Mouse (Mus musculus) liver, embryonic 13.5 days (tissue): ENCODE measurements around the gene Prkag1. TPM values are rescaled to one million over a fixed set of nuclear protein-coding genes. Genes with fewer than 3 reads are reported as not detected.

Experiments
- ATAC-seq: fragments of 200-750 bp; cut with Nextera tagmentation; 2 replicates; pipeline ENCODE4 v1.8.0; 2017; ENCODE audit warnings: low read depth, mild to moderate bottlenecking, moderate number of reproducible peaks, moderate library complexity
- DNase-seq: peaks from one replicate; pipeline ENCODE4 v3.0.0; 2022
- H3K27ac ChIP-seq: fragments of 300-500 bp; sonication (generic); 2 replicates; pipeline ENCODE4 v1.5.1; 2015; ENCODE audit warnings: moderate library complexity, mild to moderate bottlenecking, inconsistent platforms
- H3K27me3 ChIP-seq: fragments of 300-500 bp; sonication (generic); 2 replicates; pipeline ENCODE4 v1.6.1; 2015; ENCODE audit warnings: mild to moderate bottlenecking, inconsistent platforms
- H3K36me3 ChIP-seq: fragments of 300-500 bp; sonication (generic); 2 replicates; pipeline ENCODE4 v1.6.1; 2015; ENCODE audit warnings: mild to moderate bottlenecking, inconsistent platforms
- H3K4me1 ChIP-seq: fragments of 300-500 bp; sonication (generic); replicated peaks from 2 replicates; pipeline ENCODE4 v1.6.1; 2015; ENCODE audit warnings: inconsistent platforms
- H3K4me2 ChIP-seq: fragments of 300-500 bp; sonication (generic); 2 replicates; pipeline ENCODE4 v1.6.1; 2015; ENCODE audit warnings: inconsistent platforms, mild to moderate bottlenecking, moderate library complexity
- H3K4me3 ChIP-seq: fragments of 300-500 bp; sonication (generic); replicated peaks from 2 replicates; pipeline ENCODE4 v1.5.1; 2015; ENCODE audit warnings: mild to moderate bottlenecking, inconsistent platforms
- H3K9ac ChIP-seq: fragments of 300-500 bp; sonication (generic); 2 replicates; pipeline ENCODE4 v1.6.1; 2015; ENCODE audit warnings: mild to moderate bottlenecking, inconsistent platforms
- H3K9me3 ChIP-seq: fragments of 300-500 bp; sonication (generic); replicated peaks from 2 replicates; pipeline ENCODE4 v1.6.1; 2016; ENCODE audit warnings: inconsistent platforms
- WGBS: fragments of 180-500 bp; shearing (Covaris S2); methylation state at CpG from one replicate; pipeline ENCODE4 v1.1.7; 2015; ENCODE audit not compliant: insufficient replicate concordance; 5-methylcytosine and 5-hydroxymethylcytosine counted together
- polyA plus RNA-seq: library from polyadenylated mRNA; unstranded; fragments of >200 nt; fragmentation: Nextera tagmentation; extraction: Ambion mirVana; gene quantifications from 2 replicates; pipeline ENCODE4 v1.2.1, GENCODE M21; 2015

Prkag1 gene
- polyA plus RNA-seq, 1 experiment from 2014 or later, result 116 TPM

DNA sequence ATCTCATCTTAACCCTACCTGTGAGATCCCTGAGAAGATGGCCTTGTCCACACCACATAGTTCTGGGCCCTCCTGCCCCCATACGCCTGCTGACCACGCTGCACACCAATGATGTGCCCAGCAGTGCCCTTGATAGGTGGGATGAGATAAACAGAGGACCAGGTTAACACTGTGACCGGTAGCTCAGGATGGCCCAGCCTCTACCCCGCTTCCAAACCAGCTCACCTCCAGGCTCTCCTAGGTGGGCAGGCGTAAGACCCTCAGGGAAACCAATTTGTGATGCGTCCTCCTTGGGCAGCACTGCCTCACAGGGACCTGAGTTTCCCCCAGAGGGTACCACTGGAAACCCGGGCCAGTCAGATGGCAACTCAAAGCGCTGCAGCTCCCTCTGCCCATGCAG lies 34.5 kb upstream of the Prkag1 start:
- H3K9me3 ChIP-seq, result no peaks in the 10 kb centered on the region
- peaks cover 46% of the 10 kb centered on the region for H3K4me1 ChIP-seq
- H3K27me3 ChIP-seq, result no peaks in the 10 kb centered on the region
- ATAC-seq, result no peak
- DNase-seq, result no peak
- no peak overlapping the region for H3K4me3 ChIP-seq
- H3K27ac ChIP-seq, result no peak overlapping the region
- peaks cover 64% of the 10 kb centered on the region for H3K36me3 ChIP-seq
- H3K9ac ChIP-seq, result no peak overlapping the region
- 93% methylated on average over 8 of the region's 8 CpGs for WGBS
- H3K4me2 ChIP-seq, result no peak overlapping the region

DNA sequence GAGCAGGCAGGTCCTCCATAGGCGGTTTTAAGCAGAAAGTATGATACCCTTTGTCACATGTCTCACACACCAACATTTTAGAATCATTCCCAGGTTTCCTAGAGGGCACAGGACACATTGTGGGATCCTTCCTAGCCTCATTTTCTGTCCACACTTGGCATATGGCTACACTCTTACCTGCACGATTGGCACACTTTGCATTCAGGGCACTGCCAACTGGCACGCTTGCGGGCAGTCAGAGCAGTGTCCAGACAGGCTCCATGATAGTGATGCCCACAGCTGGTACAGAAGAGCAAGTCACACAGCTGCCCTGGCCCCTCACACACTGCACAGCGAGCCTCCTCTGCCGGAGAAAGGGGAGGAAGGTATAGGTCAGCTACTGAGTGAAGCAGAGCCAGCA lies 33.6 kb upstream of the Prkag1 start:
- 89% methylated on average over 6 of the region's 6 CpGs for WGBS

DNA sequence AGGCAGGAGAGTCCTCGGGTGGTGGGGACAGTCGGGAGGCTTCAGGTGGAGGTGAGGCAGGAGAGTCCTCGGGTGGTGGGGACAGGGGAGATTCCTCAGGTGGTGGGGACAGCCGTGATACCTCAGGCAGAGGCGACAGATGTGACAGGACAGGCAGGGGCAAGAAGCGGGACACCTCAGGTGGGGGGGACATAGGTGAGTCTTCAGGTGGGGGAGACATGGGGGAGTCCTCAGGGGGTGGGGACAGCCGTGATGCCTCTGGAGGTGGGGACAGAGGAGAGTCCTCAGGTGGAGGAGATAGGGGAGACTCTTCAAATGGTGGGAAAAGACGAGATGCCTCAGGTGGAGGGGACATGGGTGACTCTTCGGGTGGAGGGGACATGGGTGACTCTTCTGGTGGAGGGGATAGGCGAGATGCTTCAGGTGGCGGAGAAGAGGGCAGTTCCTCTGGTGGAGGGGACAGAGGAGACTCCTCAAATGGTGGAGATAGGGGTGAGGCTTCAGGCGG lies 32.2 kb upstream of the Prkag1 start:
- no peak overlapping the region for H3K4me3 ChIP-seq

More for the DNA sequence above, 33.6 kb upstream of the Prkag1 start:
- Histone ChIP-seq H3K4me2 (no peak overlapping the region), H3K4me3 (no peak overlapping the region), H3K27me3 (no peaks in the 10 kb centered on the region), H3K9me3 (no peaks in the 10 kb centered on the region), H3K27ac (no peak overlapping the region), H3K36me3 (peaks cover 72% of the 10 kb centered on the region), H3K4me1 (peaks cover 42% of the 10 kb centered on the region), H3K9ac (no peak overlapping the region)
- no peak for ATAC-seq
- no peak for DNase-seq

DNA sequence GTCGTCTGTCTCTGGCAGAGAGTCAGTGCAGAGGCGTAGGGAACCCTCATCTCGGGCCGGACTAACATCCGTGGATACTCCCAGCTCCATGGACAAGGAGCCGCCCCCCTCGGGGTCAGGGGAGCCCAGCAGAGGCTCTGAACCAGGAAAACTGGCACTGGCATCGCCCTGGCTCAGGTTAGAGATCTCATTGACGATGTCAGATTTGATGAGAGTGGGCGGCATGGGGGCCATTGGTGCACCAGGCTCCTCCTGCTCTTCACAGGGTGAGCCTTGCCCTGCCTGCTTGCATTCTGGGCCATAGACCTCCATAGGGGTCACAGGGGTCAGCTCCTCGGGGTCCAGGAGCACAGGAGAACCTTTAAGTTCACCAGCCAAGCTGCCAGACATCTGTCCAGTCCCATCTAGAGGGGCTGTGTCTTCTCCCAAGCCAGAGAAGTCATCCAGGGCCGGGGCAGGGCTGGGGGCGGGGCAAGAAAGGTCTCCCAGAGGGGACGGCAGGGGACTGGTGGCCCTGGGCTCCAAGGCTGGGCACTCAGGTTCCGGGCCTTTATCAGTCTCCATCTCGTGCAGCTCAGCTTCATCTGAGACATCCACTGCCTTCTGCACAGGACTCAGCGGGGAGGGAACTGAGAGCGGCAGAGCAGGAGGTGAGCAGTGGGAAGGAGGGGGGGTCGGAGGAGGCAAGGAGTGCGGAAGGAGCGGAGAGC lies 30.5 kb upstream of the Prkag1 start:
- 87% methylated on average over 21 of the region's 21 CpGs for WGBS

More for the DNA sequence above, 32.2 kb upstream of the Prkag1 start:
- H3K4me2 ChIP-seq, result no peak overlapping the region
- 85% methylated on average over 12 of the region's 12 CpGs for WGBS
- peaks cover 30% of the 10 kb centered on the region for H3K4me1 ChIP-seq
- H3K9ac ChIP-seq, result no peak overlapping the region
- DNase-seq (no peak), ATAC-seq (no peak)
- no peak overlapping the region for H3K27ac ChIP-seq
- no peaks in the 10 kb centered on the region for H3K9me3 ChIP-seq
- H3K36me3 ChIP-seq, result peaks cover 87% of the 10 kb centered on the region
- H3K27me3 ChIP-seq, result no peaks in the 10 kb centered on the region

GRCm38 (mm10) chr15:98860921-98861320 lies 29.6 kb upstream of the Prkag1 start:
- no peak overlapping the region; the same call in 1 of the 2 replicates for H3K27ac ChIP-seq
- peaks cover 100% of the 10 kb centered on the region for H3K36me3 ChIP-seq
- WGBS, result 93% methylated on average over 18 of the region's 18 CpGs
- H3K27me3 ChIP-seq, result no peaks in the 10 kb centered on the region
- no peak overlapping the region for H3K4me3 ChIP-seq
- no peak overlapping the region for H3K4me2 ChIP-seq
- peaks cover 8% of the 10 kb centered on the region; the same call in 1 of the 2 replicates for H3K4me1 ChIP-seq
- DNase-seq, result no peak
- no peaks in the 10 kb centered on the region for H3K9me3 ChIP-seq
- no peak overlapping the region for H3K9ac ChIP-seq
- no peak for ATAC-seq

More for the DNA sequence above, 30.5 kb upstream of the Prkag1 start:
- ATAC-seq (no peak), DNase-seq (no peak)
- Histone ChIP-seq H3K4me1 (peaks cover 14% of the 10 kb centered on the region), H3K9me3 (no peaks in the 10 kb centered on the region), H3K36me3 (peaks cover 100% of the 10 kb centered on the region), H3K4me3 (no peak overlapping the region), H3K27me3 (no peaks in the 10 kb centered on the region), H3K27ac (no peak overlapping the region), H3K4me2 (no peak overlapping the region), H3K9ac (no peak overlapping the region)

DNA sequence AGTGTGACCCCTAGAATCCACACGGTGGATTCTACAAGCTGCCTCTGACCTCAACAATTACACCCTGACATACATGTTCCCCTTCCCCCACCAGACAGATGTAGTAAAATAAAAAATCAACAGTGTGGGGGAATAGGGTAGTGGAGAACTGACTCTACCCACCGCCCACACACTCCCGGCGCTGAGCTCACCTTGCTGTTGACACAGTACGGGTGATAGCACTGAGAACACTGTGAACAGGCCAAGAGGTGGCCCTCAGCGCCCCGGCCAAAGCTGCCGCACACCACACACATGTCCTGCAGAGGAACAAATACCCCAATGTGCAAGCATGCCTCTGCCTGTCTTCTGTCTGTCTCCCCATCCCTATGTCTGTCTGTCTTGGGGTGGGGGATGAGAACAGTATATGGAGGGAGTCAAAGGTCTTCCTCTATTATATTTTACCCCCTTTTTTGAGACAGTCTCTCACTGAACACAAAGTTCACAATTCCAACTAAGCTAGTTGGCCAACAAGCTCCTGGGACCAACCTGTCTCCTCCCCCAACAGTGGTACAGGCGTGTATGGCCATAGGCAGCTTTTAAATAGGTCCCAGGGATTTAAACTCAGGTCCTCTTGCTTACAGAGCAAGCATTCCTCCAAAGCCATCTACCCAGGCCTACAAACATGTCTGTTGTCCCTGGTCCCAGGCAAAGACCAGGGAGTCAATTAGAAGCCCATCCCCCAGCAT lies 28.2 kb upstream of the Prkag1 start:
- no peak overlapping the region for H3K27ac ChIP-seq

DNA sequence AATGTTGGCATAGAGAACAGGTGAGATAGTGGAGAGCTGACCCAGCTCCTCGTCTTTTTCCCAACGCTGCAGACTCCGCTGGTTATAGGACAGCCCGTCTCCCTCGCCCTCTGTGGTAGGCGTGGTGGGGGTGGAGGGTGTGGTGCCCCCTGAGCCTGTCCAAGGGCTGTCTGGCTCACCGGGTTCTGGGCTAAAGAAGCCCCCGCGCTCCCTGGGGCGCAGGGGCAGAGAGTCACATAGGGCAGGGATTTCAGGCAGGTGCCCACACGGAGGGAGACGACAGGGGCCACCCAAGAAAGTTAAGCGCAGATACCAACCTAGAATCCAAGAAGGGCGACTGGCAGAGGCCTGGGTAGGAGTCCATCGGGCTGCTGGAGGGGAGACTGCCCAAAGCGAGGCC lies 22.9 kb upstream of the Prkag1 start:
- no peaks in the 10 kb centered on the region for H3K9me3 ChIP-seq
- H3K27me3 ChIP-seq, result no peaks in the 10 kb centered on the region
- DNase-seq (no peak), ATAC-seq (no peak)
- peaks cover 100% of the 10 kb centered on the region for H3K36me3 ChIP-seq
- no peak overlapping the region for H3K27ac ChIP-seq
- no peaks in the 10 kb centered on the region for H3K4me1 ChIP-seq
- no peak overlapping the region for H3K9ac ChIP-seq
- no peak overlapping the region for H3K4me3 ChIP-seq
- no peak overlapping the region for H3K4me2 ChIP-seq
- 85% methylated on average over 16 of the region's 16 CpGs for WGBS

More for the DNA sequence above, 28.2 kb upstream of the Prkag1 start:
- WGBS, result 82% methylated on average over 9 of the region's 9 CpGs
- Histone ChIP-seq H3K27me3 (no peaks in the 10 kb centered on the region), H3K9me3 (no peaks in the 10 kb centered on the region), H3K4me2 (no peak overlapping the region), H3K9ac (no peak overlapping the region), H3K4me1 (peaks cover 8% of the 10 kb centered on the region; the same call in 1 of the 2 replicates), H3K36me3 (peaks cover 100% of the 10 kb centered on the region), H3K4me3 (no peak overlapping the region)
- DNase-seq (no peak), ATAC-seq (peak; percentile 39)

- no peak overlapping the region for H3K4me3 ChIP-seq
- H3K27me3 ChIP-seq, result no peaks in the 10 kb centered on the region
- ATAC-seq (no peak), DNase-seq (no peak)
- no peak overlapping the region for H3K4me2 ChIP-seq
- H3K36me3 ChIP-seq, result peaks cover 100% of the 10 kb centered on the region
- H3K9me3 ChIP-seq, result no peaks in the 10 kb centered on the region
- H3K9ac ChIP-seq, result no peak overlapping the region
- no peaks in the 10 kb centered on the region for H3K4me1 ChIP-seq
- WGBS, result 92% methylated on average over 28 of the region's 28 CpGs
- no peak overlapping the region for H3K27ac ChIP-seq
These were observed 22.0 kb upstream of the Prkag1 start for GRCm38 (mm10) chr15:98853161-98853937.

DNA sequence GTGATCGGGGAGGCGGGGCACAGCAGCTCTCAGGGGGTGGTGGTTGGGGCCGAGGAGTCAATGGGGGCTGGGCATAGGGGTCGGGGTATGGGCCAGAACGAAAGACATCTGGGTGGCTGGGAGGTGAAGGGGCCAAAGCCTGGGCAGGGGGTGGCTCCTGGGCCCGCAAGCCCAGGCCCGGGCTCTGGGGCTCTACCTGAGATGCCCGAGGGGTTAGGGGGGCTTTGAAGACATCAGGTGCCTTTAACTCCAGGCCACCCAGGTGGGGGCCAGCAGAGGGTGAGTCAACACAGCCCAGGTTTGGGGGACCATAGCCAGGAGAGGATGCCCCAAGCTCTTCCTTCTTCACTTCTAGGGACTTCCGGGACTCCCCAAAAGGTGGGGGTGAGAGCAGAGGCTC lies 21.4 kb upstream of the Prkag1 start:
- no peak overlapping the region for H3K9ac ChIP-seq
- H3K9me3 ChIP-seq, result no peaks in the 10 kb centered on the region
- no peaks in the 10 kb centered on the region for H3K27me3 ChIP-seq
- H3K4me2 ChIP-seq, result no peak overlapping the region
- DNase-seq (no peak), ATAC-seq (no peak)
- H3K36me3 ChIP-seq, result peaks cover 100% of the 10 kb centered on the region
- no peak overlapping the region for H3K27ac ChIP-seq
- no peak overlapping the region for H3K4me3 ChIP-seq
- H3K4me1 ChIP-seq, result no peaks in the 10 kb centered on the region
- 92% methylated on average over 9 of the region's 9 CpGs for whole genome bisulfite sequencing

- H3K9ac ChIP-seq, result no peak overlapping the region
- H3K4me2 ChIP-seq, result no peak overlapping the region
- no peaks in the 10 kb centered on the region for H3K4me1 ChIP-seq
- DNase-seq, result no peak
- H3K4me3 ChIP-seq, result no peak overlapping the region
- H3K27me3 ChIP-seq, result no peaks in the 10 kb centered on the region
- H3K9me3 ChIP-seq, result no peaks in the 10 kb centered on the region
- no peak for ATAC-seq
- 87% methylated on average over 9 of the region's 9 CpGs for WGBS
- no peak overlapping the region for H3K27ac ChIP-seq
- peaks cover 100% of the 10 kb centered on the region for H3K36me3 ChIP-seq
These were observed 20.8 kb upstream of the Prkag1 start for GRCm38 (mm10) chr15:98852071-98852470.

GRCm38 (mm10) chr15:98851229-98851818 lies 20.0 kb upstream of the Prkag1 start:
- WGBS, result 90% methylated on average over 21 of the region's 21 CpGs
- no peak overlapping the region for H3K9ac ChIP-seq
- no peaks in the 10 kb centered on the region for H3K4me1 ChIP-seq
- no peak overlapping the region for H3K4me3 ChIP-seq
- H3K9me3 ChIP-seq, result no peaks in the 10 kb centered on the region
- H3K36me3 ChIP-seq, result peaks cover 100% of the 10 kb centered on the region
- no peaks in the 10 kb centered on the region for H3K27me3 ChIP-seq
- ATAC-seq, result no peak
- H3K27ac ChIP-seq, result no peak overlapping the region
- DNase-seq, result no peak
- no peak overlapping the region for H3K4me2 ChIP-seq
